Mouse (Mus musculus): Measurements from ENCODE around the gene Gm14226.
"Not testable (repeated sequence)": the region's sequence is repeated elsewhere in the genome, so short reads cannot be mapped to it uniquely, and the experiment has no call there.

Gm14226 gene

GRCm38 (mm10) chr2:155050108-155050503, 32.0 kb downstream of the Gm14226 start:
- no peak for DNase-seq

- DNase-seq = peak; percentile 91
Observed at GRCm38 (mm10) chr2:155050504-155051236, 32.6 kb downstream of the Gm14226 start.

GRCm38 (mm10) chr2:155051622-155052351, 33.7 kb downstream of the Gm14226 start:
- DNase-seq = no peak

GRCm38 (mm10) chr2:155052681-155053080, 34.6 kb downstream of the Gm14226 start:
- no peak for DNase-seq

GRCm38 (mm10) chr2:155053512-155053911, 35.4 kb downstream of the Gm14226 start:
- DNase-seq = not testable (repeated sequence)

GRCm38 (mm10) chr2:155054672-155055071, 36.6 kb downstream of the Gm14226 start:
- no peak for DNase-seq

GRCm38 (mm10) chr2:155056076-155056578, 38.1 kb downstream of the Gm14226 start:
- DNase-seq = no peak

- no peak for DNase-seq
Observed at GRCm38 (mm10) chr2:155057361-155057760, 39.3 kb downstream of the Gm14226 start.

- DNase-seq = no peak
Observed at GRCm38 (mm10) chr2:155071027-155071426, 53.0 kb downstream of the Gm14226 start.

- no peak for DNase-seq
Observed at GRCm38 (mm10) chr2:155072353-155073145, 54.5 kb downstream of the Gm14226 start.

- no peak for DNase-seq
Observed at GRCm38 (mm10) chr2:155073347-155073746, 55.3 kb downstream of the Gm14226 start.

- peak; percentile 92 for DNase-seq
Observed at GRCm38 (mm10) chr2:155073978-155074765, 56.1 kb downstream of the Gm14226 start, which contains the start of gene Ahcy. Gene Ahcy (minus strand): TSS chr2:155074497.

GRCm38 (mm10) chr2:155074766-155075330, 56.8 kb downstream of the Gm14226 start:
- peak; percentile 32 for DNase-seq

GRCm38 (mm10) chr2:155075649-155076048, 57.6 kb downstream of the Gm14226 start:
- DNase-seq = no peak

Data from right cerebral cortex, postnatal 25 days (tissue).